Mouse (Mus musculus): Measurements from ENCODE around the gene Phactr4. TPM values are rescaled to one million over a fixed set of nuclear protein-coding genes. Genes with fewer than 3 reads are reported as not detected.

Gene Phactr4
- polyA plus RNA-seq (2014; fragmentation: Illumina TruSeq; extraction: RNeasy Lipid Tissue Mini Kit (QIAGEN cat#74804)), result 18.1 TPM

DNA sequence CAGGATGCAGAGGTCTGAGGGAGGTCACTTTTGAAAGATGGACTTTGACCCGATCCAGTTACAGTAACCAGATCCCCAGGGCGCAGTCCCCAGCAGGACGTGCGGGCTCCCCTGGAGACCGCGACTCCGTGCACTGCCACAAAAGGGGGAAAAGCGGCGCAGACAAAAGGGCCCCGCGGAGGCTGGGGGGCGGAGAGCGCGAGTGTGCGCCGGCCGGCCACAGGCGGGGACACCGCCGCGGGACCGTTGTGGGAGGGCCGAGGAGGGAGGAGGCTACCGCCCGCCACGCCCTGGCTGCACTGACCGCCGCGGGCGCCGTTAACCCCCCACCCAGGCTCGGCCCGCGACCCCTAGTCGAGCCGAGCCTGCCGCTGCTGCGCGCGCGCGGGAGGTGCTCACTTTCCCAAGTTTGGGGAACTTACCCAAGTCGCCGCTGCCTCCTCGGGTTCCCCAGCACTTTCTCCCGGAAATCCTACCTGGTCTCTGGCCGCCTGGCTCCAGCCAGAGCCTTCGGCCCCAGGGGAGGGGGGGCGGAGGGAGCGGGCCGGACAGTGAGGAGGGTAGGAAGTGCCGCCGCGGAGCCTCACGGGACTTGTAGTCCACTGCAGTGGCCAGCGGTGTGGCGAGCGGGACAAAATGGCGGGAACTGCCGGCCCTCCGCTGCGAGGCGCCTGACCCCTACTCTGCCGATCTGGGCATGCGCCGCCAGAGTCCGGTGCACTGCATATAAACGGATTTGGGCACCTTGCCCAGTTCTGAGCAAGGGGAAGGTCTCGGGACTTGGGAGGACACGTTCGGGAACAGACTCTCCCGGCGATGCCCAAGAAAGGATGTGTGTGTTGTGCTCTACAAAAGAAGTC is at the start of gene Phactr4:
Gene Phactr4 (minus strand): TSS at position 567 of the 860 bp plus-strand sequence.

DNA sequence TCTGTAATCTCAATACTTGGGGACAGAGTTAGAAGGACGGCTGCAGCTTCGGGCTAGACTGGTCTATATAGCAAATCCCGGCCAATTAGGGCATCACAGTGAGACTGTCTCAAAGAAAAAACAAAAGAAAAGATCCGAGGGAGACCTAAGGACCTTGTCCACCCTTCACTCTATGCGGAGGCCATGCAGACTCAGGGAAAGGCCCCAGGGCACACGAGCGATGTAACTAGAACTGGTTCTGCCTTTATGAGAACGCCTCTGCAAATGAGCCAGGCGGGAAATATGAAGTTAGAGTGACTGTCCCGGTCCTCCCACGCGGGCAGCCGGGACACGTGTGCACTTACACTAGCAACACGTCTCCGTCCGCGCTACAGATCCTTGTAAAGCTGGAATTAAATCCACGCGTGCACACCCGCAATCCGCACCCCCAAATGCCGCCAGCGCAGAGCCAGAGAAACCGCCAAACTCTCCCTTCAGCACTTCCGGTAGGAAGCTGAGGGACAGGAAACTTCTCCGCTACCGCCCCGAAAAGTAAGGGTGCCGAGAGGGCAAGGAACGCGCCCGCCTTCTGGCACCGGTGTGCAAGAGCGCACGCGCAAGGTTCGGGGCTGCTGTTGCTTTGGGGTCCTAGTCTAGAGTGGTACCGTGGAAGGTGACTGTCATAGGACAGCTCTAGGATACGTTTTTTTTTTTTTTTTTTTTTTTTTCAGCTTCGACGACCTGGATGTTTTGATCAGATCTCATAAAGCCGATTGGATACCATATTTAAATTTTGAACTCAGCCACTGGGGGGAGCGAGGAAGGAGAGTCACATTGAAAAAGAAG is 41.4 kb upstream of the Phactr4 start, which contains the start of gene Med18:
Gene Med18 (minus strand): TSS at position 492 of the 825 bp plus-strand sequence.

DNA sequence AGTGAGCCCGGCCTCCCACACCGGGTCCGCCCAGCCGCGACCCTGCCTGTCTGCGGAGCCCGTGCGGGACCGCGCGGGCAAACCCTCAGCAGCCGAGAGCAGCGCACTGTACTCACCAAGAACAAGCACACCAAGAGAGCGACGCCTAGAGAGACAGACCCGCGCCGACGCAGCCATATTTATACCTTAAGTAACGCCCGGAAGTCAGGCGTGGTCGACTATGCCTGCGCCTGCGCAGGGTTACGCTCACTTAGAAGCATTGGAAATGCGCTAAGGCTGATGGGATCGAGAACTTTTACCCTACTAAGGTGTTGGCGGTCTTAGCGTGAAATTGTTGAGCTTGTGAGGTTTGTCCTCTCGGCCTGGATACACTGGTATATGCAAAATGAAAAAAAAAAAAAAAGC is 68.8 kb downstream of the Phactr4 start, which contains the start of gene Rcc1:
Gene Rcc1 (minus strand): TSS at position 125 of the 405 bp plus-strand sequence.

DNA sequence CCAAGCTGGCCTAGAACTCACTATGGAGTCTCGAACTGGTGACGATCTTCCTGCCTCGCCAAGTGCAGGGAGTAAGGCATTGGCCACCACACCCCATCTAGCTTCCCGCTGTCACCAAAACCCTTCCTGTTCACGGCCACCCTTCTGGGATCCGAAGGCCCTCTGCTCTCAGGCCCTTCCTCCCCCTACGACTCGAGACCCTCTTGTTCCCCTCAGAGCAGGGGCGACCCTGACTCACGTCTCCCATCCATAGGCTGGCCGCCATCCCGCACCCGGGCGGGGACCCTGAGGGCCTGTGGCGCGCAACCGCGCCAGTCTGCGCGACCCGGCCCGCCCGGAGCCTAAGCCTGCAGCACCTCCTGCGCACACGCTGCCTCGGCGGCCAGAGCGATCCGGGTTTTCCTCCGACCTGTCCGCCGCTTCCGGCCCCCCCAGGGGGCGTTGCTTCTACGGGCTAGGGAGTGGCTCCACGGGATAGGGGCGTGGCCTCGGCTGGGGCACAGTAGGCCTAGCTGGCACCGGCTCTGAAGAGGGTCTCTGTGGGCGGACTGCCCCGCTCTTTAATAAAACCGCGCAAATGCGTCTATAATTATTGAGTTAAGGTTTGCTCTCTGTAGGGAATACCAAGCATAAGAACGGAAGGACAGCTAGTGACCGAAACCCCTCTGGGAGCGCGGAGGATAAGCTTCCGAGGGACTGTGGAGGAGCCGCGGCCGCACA is 93.0 kb downstream of the Phactr4 start, which contains the start of gene Trnau1ap:
Gene Trnau1ap (minus strand): TSS at position 424 of the 720 bp plus-strand sequence.

Other genes starting within 250 kb of the Phactr4 start
- 121 TPM for gene Ythdf2, start 210.2 kb downstream of the Phactr4 start, polyA plus RNA-seq (2014; fragmentation: Illumina TruSeq; extraction: RNeasy Lipid Tissue Mini Kit (QIAGEN cat#74804))
- 7.8 TPM for gene Gmeb1, start 160.9 kb downstream of the Phactr4 start, polyA plus RNA-seq (2014; fragmentation: Illumina TruSeq; extraction: RNeasy Lipid Tissue Mini Kit (QIAGEN cat#74804))
- 18.2 TPM for gene Taf12, start 148.1 kb downstream of the Phactr4 start, polyA plus RNA-seq (2014; fragmentation: Illumina TruSeq; extraction: RNeasy Lipid Tissue Mini Kit (QIAGEN cat#74804))
- gene Rab42, start 119.1 kb downstream of the Phactr4 start, polyA plus RNA-seq (2014; fragmentation: Illumina TruSeq; extraction: RNeasy Lipid Tissue Mini Kit (QIAGEN cat#74804)), result not detected
- gene Trnau1ap, start 93.0 kb downstream of the Phactr4 start, polyA plus RNA-seq (2014; fragmentation: Illumina TruSeq; extraction: RNeasy Lipid Tissue Mini Kit (QIAGEN cat#74804)), result 8.9 TPM
- 6.0 TPM for gene Rcc1, start 68.9 kb downstream of the Phactr4 start, polyA plus RNA-seq (2014; fragmentation: Illumina TruSeq; extraction: RNeasy Lipid Tissue Mini Kit (QIAGEN cat#74804))
- gene Med18, start 41.4 kb upstream of the Phactr4 start, polyA plus RNA-seq (2014; fragmentation: Illumina TruSeq; extraction: RNeasy Lipid Tissue Mini Kit (QIAGEN cat#74804)), result 2.5 TPM
- 0.54 TPM for gene Sesn2, start 88.0 kb upstream of the Phactr4 start, polyA plus RNA-seq (2014; fragmentation: Illumina TruSeq; extraction: RNeasy Lipid Tissue Mini Kit (QIAGEN cat#74804))
- 228 TPM for gene Atpif1, start 111.2 kb upstream of the Phactr4 start, polyA plus RNA-seq (2014; fragmentation: Illumina TruSeq; extraction: RNeasy Lipid Tissue Mini Kit (QIAGEN cat#74804))
- gene Dnajc8, start 113.1 kb upstream of the Phactr4 start, polyA plus RNA-seq (2014; fragmentation: Illumina TruSeq; extraction: RNeasy Lipid Tissue Mini Kit (QIAGEN cat#74804)), result 354 TPM
- 2.3 TPM for gene Ptafr, start 141.6 kb upstream of the Phactr4 start, polyA plus RNA-seq (2014; fragmentation: Illumina TruSeq; extraction: RNeasy Lipid Tissue Mini Kit (QIAGEN cat#74804))
- gene Eya3, start 216.5 kb upstream of the Phactr4 start, polyA plus RNA-seq (2014; fragmentation: Illumina TruSeq; extraction: RNeasy Lipid Tissue Mini Kit (QIAGEN cat#74804)), result 59.9 TPM